23 mouse cellular contexts compared by ENCODE assay signal in the genomic region with DNA sequence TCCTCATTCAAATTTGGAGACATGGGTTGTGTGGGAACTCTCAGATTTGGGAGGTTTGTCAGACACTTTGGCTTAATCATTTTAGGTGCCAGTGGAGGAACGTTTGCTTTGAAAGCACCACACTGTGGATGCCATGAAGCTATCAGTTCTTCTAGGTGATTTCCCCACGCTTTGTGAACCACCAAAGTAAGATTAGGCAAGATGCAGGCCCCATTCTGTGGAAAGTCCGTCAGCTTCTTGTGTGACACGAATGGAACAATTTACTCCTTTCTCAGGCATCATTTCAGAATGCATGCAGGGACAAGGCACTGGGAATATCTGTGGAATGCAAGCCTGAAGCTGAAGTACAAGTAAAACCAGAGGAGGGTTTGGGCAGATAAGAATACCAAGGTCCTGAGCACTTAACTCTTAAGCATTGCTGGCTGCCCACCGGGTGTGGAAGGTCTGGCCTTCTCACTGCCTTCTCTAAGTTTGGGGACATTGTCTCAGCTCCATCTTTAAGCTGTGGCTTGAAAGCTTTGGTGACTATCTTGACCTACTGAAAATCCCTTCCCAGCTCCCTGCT. TPM values are rescaled to one million over a fixed set of nuclear protein-coding genes. Genes with fewer than 3 reads are reported as not detected.
DNase-seq lines count a peak whose midpoint lies in the region; ATAC-seq and TF ChIP-seq lines count a peak whose summit lies in the region.
"Had no signal": no experiment of that assay in that cellular context is flagged by ENCODE, and none has a peak within 500 bp of the region (broad histone marks: within the 10 kb centered on the region; RNA-seq: fewer than 3 reads in every experiment).

No protein-coding gene starts in this region.

- no peak for TF ChIP-seq CTCF in lung, postnatal 0 days (IDR thresholded peaks at IDR 0.05)
- no peak for TF ChIP-seq CTCF in lung, adult 2 months (IDR thresholded peaks at IDR 0.05; ENCODE audit: insufficient read depth, low read length)

- ATAC-seq in heart, embryonic 15.5 days (replicated peaks; ENCODE audit: insufficient number of reproducible peaks, insufficient read depth, low FRiP score, low read depth) = no peak
- ATAC-seq in lung, postnatal 0 days = peak; percentile 57; the same call in 1 of the 2 replicates
- peak; percentile 40 for ATAC-seq in activated CD4-positive, CD25-positive, alpha-beta regulatory T cell, adult 4 months
- ATAC-seq: forebrain, embryonic 16.5 days; hindbrain, postnatal 0 days had no signal

- no peak for TF ChIP-seq POLR2A in lung, adult 2 months (IDR thresholded peaks at IDR 0.05; ENCODE audit: borderline replicate concordance, extremely low read depth, low read depth, low read length)

- peaks cover 39% of the 10 kb centered on the region for H3K4me1 ChIP-seq in heart, embryonic 15.5 days (replicated peaks)
- peaks cover 27% of the 10 kb centered on the region; the same call in 1 of the 2 replicates for H3K4me1 ChIP-seq in lung, postnatal 0 days (ENCODE audit: insufficient read depth, low read depth, low read length)
- peaks cover 14% of the 10 kb centered on the region for H3K4me1 ChIP-seq in lung, adult 2 months (ENCODE audit: control insufficient read depth, insufficient read depth, low read length)
- H3K4me1 ChIP-seq: liver, embryonic 13.5 days had no signal

- H3K4me2 ChIP-seq in heart, embryonic 15.5 days = no peak overlapping the region
- no peak overlapping the region for H3K4me2 ChIP-seq in lung, postnatal 0 days (replicated peaks; ENCODE audit: low read depth, low read length)
- H3K4me2 ChIP-seq: limb, embryonic 12.5 days; liver, embryonic 13.5 days; lung, embryonic 14.5 days; neural tube, embryonic 15.5 days; stomach, embryonic 15.5 days had no signal

- H3K36me3 ChIP-seq in heart, embryonic 15.5 days = no peaks in the 10 kb centered on the region
- H3K36me3 ChIP-seq in lung, postnatal 0 days (ENCODE audit: insufficient read depth, low read length) = no peaks in the 10 kb centered on the region
- H3K36me3 ChIP-seq: embryonic facial prominence, embryonic 10.5 days; forebrain, embryonic 10.5 days; limb, embryonic 12.5 days; liver, embryonic 13.5 days; neural tube, embryonic 15.5 days; stomach, embryonic 15.5 days had no signal

- H3K9ac ChIP-seq in heart, embryonic 15.5 days = no peak overlapping the region
- no peak overlapping the region for H3K9ac ChIP-seq in lung, postnatal 0 days (replicated peaks; ENCODE audit: low read depth)
- H3K9ac ChIP-seq: limb, embryonic 12.5 days; liver, embryonic 13.5 days; lung, embryonic 14.5 days; neural tube, embryonic 15.5 days; stomach, embryonic 15.5 days had no signal

- H3K4me3 ChIP-seq in heart, embryonic 15.5 days = no peak overlapping the region
- no peak overlapping the region for H3K4me3 ChIP-seq in lung, postnatal 0 days (ENCODE audit: low read depth, low read length)
- H3K4me3 ChIP-seq in lung, adult 2 months (replicated peaks; ENCODE audit: extremely low read depth, low read depth, low read length) = no peak overlapping the region
- H3K4me3 ChIP-seq: embryonic facial prominence, embryonic 10.5 days; forebrain, embryonic 10.5 days; limb, embryonic 12.5 days; liver, embryonic 13.5 days; neural tube, embryonic 15.5 days; stomach, embryonic 15.5 days had no signal

- peak; percentile 37; the same call in 1 of the 2 replicates for TF ChIP-seq EP300 in lung, postnatal 0 days (IDR thresholded peaks at IDR 0.05)

- DNase-seq in heart, adult 9 months (ENCODE audit: low spot score in 2 of 2) = no peak
- DNase-seq in lung, postnatal 0 days (ENCODE audit: low spot score) = no peak
- no peak for DNase-seq in lung, adult 2 months
- no peak for DNase-seq in thymus, postnatal 36 days
- no peak for DNase-seq in retina, postnatal 1 day
- DNase-seq: cerebellum, adult 11 months; cerebellum, postnatal 10 days; gastrocnemius, postnatal 14 days; kidney, adult 11 months; layer of hippocampus, postnatal 36 days; liver, embryonic 13.5 days; lung, embryonic 14.5 days; thymus, postnatal 25 days had no signal

- H3K9me3 ChIP-seq in heart, embryonic 15.5 days (replicated peaks) = no peaks in the 10 kb centered on the region
- H3K9me3 ChIP-seq in lung, postnatal 0 days (ENCODE audit: low read length) = no peaks in the 10 kb centered on the region
- H3K9me3 ChIP-seq: embryonic facial prominence, embryonic 10.5 days; forebrain, embryonic 10.5 days; limb, embryonic 12.5 days; liver, embryonic 13.5 days; neural tube, embryonic 15.5 days; stomach, embryonic 15.5 days had no signal

- WGBS in heart, embryonic 15.5 days = 40% methylated on average over 5 of the region's 5 CpGs
- WGBS in lung, postnatal 0 days = 63% methylated on average over 5 of the region's 5 CpGs
- WGBS in lung, adult 2 months = 66% methylated on average over 5 of the region's 5 CpGs

- H3K27me3 ChIP-seq in heart, embryonic 15.5 days = no peaks in the 10 kb centered on the region
- H3K27me3 ChIP-seq in lung, postnatal 0 days (replicated peaks; ENCODE audit: insufficient read depth, low read length) = no peaks in the 10 kb centered on the region
- H3K27me3 ChIP-seq: limb, embryonic 12.5 days; liver, embryonic 13.5 days; neural tube, embryonic 15.5 days; stomach, embryonic 15.5 days had no signal

- H3K27ac ChIP-seq in heart, embryonic 15.5 days = 0 out of 2 replicates have a peak overlapping the region, but pooled peaks have one; percentile 9
- H3K27ac ChIP-seq in lung, postnatal 0 days (ENCODE audit: low read length) = no peak overlapping the region
- H3K27ac ChIP-seq: embryonic facial prominence, embryonic 10.5 days; forebrain, embryonic 10.5 days; hindbrain, postnatal 0 days; limb, embryonic 12.5 days; liver, embryonic 13.5 days; macrophage; neural tube, embryonic 15.5 days; stomach, embryonic 15.5 days had no signal

RNA-seq across cellular contexts. Expression of a gene that starts 23.1 kb away (rescaled TPM):
- 9.5 and 10.1 TPM in 2 replicates for polyA plus RNA-seq in heart, embryonic 15.5 days (2015; fragmentation: Nextera tagmentation; extraction: Ambion mirVana)
- polyA plus RNA-seq in lung, postnatal 0 days (2015; fragmentation: Nextera tagmentation; extraction: Ambion mirVana) = 15.1 and 15.9 TPM in 2 replicates
- 16.7 and 17.1 TPM in 2 replicates for polyA plus RNA-seq in lung, adult 2 months (2012; rRNA removed)
- polyA plus RNA-seq in activated CD4-positive, CD25-positive, alpha-beta regulatory T cell, adult 4 months (2017; shearing (Covaris generic)) = 10 to 100 TPM; 32.0 to 36.8 TPM
